Mouse (Mus musculus): ENCODE measurements at regions not wholly inside any gene's neighbourhood (a gene's known extent, or its start where the extent isn't known, plus 50 kb on each side); places are given as distances from the start of the nearest gene placed in this dataset.

DNA sequence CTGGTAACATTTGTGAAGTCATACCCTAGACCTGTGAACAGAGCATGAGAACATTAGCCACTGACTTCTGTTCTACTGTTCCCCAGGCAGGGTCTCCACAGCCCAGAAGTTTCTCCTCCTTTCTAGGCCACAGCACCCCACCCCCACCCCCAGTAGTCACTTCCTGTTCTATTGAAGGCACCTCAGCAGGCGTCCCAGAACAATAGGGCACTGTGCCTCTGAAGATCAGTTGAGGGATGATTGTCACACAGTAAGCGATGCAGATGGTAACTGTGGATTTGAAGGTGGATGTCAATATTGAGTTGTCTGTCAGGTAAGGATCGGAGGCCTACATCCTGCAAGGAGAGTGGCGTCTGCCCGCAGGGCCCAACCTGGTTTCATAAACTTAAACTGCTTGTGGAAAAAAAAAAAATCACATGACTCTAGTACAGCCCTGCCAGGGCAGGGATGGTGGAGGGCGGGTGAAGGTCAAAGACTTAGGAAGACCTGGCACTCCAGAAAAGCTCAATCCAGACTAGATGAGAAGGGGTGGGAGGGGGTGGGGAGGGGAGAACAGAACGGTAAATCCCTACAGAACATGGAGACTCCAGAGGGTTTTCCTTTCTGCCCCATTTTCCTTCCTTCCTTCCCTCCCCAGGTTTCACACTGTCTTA is 103.1 kb upstream of the Rybp start:
- no peak for DNase-seq (ENCODE audit: low read depth, low spot score)

GRCm38 (mm10) chr6:100387042-100387441 is 99.8 kb upstream of the Rybp start:
- no peak for DNase-seq (ENCODE audit: low read depth, low spot score)

DNA sequence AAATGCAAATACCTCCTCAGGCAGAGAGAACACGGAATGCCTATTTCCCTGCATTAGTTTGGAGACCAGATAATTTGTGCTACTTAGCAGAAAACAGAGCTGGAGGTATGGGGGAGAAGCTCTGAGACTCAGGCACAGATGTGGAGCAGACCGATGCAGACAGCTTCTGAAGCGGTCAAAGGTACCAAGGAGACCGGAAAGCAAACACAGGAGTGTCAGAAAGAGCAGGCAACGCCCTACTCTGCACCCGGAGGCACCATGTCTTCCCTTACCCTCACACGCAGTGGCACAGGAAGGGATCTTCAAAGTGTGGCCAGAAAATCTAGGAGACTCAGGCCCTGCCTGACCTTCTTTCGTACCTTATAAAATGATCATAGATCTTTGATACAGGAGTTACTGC is 98.4 kb upstream of the Rybp start:
- no peak for DNase-seq (ENCODE audit: low read depth, low spot score)

- no peak for DNase-seq (ENCODE audit: low read depth, low spot score)
Measured at GRCm38 (mm10) chr6:100381046-100381445, 93.8 kb upstream of the Rybp start.

- peak; percentile 42 for DNase-seq (ENCODE audit: low read depth, low spot score)
Measured at GRCm38 (mm10) chr6:100380536-100380935, 93.3 kb upstream of the Rybp start.

GRCm38 (mm10) chr6:100379792-100380191 is 92.5 kb upstream of the Rybp start:
- DNase-seq (ENCODE audit: low read depth, low spot score) = no peak

GRCm38 (mm10) chr6:100378533-100378874 is 91.2 kb upstream of the Rybp start:
- no peak for DNase-seq (ENCODE audit: low read depth, low spot score)

DNA sequence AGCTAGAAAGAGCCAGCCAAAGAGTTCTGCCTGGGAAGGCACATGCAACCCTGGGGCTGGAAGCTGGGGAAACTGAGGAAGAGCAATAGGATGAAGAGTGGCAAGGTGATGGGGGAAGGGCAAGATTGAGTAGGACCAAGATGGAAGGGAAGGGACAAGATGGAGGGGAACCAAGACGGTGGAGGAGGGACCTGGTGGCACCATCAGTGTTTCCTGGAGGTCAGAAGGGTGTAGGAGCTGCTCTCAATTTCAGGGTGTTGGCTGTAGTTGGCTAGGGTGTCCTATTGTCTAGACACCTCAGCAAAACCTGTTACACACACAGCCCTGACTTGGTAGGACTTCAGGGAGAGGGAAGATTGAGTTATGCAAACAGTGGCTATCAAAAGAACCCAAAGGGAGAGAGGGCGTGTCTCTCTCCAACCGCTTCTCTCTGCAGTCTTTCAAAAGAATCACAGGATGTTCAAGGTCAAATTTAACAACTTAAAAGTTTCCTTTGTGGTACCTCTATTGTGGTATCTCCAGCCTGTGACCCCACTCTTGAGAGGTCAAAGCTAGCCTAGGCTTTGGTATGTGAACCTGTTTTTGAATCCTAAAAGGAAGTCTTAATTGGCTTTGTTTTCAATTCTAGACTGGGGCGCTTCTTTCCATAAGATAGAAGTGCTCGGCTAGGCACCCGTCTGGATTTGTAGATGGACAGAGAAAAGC is 90.7 kb upstream of the Rybp start:
- DNase-seq (ENCODE audit: low read depth, low spot score) = no peak

DNA sequence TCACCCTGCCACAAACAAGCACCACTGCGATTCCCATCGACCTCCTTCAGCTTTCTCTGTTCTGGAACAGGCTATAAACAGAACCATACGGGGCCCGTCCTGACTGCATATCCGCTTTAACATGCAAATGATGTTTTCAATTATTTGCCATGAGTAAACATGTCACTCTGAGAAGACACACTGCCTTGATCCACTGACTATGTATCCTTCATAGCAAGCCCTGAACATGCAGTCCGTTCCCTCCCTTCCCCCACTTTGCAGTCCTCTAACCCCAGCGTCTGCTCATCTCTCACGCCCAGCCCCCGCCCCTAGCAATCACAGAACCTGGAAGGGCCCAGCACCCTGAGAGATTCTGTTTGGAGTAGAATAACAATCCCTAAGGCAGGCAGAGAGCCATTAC is 89.4 kb upstream of the Rybp start:
- DNase-seq (ENCODE audit: low read depth, low spot score) = no peak

GRCm38 (mm10) chr6:100370828-100371227 is 83.5 kb upstream of the Rybp start:
- no peak for DNase-seq (ENCODE audit: low read depth, low spot score)

- DNase-seq (ENCODE audit: low read depth, low spot score) = no peak
Measured at GRCm38 (mm10) chr6:100370358-100370757, 83.1 kb upstream of the Rybp start.

DNA sequence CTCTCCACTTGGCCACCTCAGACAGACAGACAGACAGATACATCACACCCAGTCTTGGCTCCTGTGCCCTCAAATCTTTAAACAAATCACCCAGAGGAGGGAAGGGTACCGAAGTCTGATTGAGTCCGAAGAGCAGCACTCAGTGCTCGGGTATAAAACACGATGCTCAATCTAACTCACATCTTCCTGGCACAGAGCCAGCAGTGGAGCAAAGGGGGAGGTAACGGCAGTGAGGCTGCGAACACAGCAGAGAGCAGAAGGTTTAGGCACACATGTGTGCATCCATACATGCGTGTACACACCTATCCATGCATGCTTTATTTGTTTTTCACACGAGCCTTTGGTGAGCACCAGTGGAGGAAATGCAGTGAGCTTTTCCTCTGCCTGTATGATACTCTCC is 78.9 kb upstream of the Rybp start:
- no peak for DNase-seq (ENCODE audit: low read depth, low spot score)

DNA sequence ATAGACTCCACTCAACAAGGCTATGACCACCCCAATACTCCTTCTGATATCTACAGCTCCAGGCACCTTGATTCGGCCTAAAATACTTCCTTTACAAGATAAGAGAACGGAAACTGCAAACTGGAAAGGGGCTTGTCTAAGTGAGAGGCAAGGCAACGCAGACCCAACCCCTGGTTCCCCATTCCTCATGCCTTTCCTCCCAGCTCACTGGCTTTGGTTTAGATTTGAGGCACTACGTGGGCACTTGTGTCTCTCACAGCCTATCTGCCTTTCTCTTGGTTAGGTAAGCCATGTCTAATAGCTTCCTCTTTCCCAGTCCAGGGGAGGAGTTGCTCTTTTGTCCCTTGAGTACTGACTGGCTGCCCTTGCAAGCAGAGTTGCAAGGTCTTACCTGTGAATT is 78.5 kb upstream of the Rybp start:
- no peak for DNase-seq (ENCODE audit: low read depth, low spot score)

DNA sequence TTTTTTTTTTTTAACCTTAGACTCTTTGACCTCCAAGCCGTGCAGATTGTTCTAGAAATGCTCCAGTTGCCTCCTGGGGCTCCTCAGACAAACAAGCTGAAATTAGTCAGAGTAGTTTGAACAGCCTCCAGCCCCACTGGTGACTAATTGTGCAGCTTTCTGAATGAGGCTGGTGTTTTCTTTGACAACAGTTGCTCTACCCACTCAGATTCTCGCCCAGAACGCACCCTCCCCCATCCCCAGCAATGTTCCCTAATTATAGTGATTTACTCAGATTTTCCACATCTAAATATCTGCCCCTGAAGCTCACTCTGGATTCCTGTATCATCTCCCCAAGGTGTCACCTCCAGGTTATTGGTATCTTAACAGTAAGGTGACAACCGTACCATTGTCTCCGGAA is 76.4 kb upstream of the Rybp start:
- DNase-seq (ENCODE audit: low read depth, low spot score) = no peak

DNA sequence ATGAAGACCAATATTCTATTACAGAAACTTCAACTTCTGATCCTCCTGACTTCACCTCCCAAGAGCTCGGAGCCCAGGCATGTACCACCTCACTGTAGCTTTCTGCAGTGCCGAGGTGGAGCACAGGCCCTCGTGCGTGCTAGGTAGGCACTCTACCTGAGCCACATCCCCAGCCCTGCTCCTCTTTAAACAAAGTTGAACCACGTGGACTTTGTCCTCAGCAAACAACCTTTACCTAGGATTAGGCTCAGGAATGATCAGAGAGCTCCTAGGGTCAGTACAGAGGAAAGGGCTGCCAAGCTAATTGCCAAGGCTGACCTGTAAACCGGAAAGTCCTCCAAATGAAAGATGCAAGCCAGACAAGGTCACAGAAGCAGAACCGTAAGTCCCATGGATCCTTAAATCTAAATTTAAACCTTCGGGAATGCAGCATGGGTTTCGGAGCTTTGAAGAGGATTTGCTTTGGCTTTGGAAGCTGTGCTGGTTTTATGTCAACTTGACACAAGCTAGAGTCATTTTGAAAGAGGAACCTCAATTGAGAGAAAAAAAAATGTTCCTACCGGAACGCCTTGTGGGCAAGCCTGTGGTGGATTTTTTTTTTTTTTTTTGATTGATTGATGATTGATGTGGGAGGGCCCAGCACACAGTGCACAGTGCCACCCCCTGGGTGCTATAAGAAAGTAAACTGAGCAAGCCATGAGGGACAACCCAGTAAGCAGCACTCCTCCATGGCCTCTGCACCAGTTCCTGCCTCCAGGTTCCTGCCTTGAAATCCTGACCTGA is 69.5 kb upstream of the Rybp start:
- DNase-seq (ENCODE audit: low read depth, low spot score) = no peak

DNA sequence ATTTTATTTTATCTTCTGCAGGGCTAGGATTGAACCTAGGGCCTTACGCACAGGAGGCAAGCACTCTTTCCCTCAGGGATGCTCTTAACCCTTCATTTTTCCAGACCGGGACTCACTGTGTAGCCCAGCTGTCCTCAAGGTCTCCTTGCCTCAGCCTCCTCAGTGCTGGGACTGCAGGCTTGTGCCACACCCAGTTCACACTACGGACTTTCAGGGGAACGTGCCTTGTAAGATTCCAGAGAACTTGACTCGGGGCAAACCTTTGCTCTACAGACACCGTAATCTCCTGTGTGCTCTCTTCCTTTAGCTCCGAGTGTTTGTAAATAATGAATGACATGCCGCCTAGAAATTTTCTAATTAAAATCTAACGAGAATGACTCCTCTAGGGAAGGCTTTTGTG is 68.6 kb upstream of the Rybp start:
- no peak for DNase-seq (ENCODE audit: low read depth, low spot score)

- no peak for DNase-seq (ENCODE audit: low read depth, low spot score)
Measured at GRCm38 (mm10) chr6:100347481-100347880, 60.2 kb upstream of the Rybp start.

DNA sequence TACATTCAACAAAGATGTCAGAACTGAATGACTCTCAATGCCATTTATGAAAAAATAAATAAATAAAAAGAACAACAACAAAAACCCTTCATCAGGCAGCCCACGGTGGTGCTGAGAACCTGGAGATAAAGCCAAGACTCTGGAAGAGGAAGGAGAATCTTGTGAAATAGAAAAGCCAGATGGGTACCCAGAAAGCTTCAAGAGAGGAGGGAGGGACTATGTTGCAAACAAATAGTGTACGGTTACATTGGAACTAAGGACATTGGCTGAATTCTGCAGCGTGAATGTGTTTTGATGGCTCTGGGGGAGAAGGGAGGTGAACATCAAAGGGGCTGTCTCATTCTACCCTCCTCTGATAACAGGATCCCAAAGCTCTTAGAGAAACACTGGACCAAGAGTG is 57.8 kb upstream of the Rybp start:
- no peak for DNase-seq (ENCODE audit: low read depth, low spot score)

- DNase-seq (ENCODE audit: low read depth, low spot score) = peak; percentile 26
Measured at GRCm38 (mm10) chr6:100341305-100342290, 54.3 kb upstream of the Rybp start.

GRCm38 (mm10) chr6:100338291-100338690 is 51.0 kb upstream of the Rybp start:
- no peak for DNase-seq (ENCODE audit: low read depth, low spot score)
